In the genomic region with DNA sequence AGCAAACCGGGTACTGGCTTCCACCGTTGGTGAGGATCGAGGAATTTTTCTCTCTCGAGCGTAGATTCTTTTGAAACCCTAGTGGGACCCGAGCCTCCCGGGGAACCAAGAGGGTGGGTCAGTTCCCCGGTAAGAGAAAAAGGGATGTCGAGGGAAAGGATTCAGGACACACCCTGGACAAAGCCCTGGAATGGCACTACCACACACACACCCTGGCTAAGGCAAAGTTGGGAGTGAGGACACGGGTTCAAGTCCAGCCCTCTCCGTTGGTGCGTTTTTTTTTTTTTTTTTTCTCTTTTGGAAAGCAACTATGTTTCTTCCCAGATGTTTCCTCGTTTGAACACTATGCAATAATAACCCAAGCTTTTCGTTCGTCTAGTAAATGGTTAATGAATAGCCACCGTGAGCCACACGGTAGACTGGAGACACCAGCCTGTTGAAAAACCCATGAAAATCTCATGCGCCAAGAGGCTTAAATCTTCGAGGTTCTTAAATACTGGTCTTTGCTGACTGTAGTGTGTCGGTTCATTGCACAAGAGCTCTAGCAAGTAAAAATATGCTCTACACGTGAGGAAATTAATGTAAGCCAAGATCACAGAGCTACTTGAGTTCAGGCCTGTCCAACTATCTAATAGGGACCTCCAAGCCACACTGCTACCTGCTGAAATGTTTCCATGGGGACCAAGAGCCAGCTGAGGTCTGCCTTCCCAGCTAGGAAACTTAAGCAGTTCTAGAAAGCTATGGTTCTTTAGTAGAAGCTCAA, we compare ENCODE assay signal across 8 mouse cellular contexts. TPM values are rescaled to one million over a fixed set of nuclear protein-coding genes. Genes with fewer than 3 reads are reported as not detected.
A peak's percentile ranks its signal among the peaks of the same experiment; 100 is the strongest.
DNase-seq lines count a peak whose midpoint lies in the region; ATAC-seq and TF ChIP-seq lines count a peak whose summit lies in the region.

No protein-coding gene starts in this region.

- no peaks in the 10 kb centered on the region; the same call in 1 of the 2 replicates for H3K4me1 ChIP-seq in cerebellum, adult 2 months (ENCODE audit: control insufficient read depth, insufficient read depth, low read length)
- peaks cover 3% of the 10 kb centered on the region; the same call in 1 of the 2 replicates for H3K4me1 ChIP-seq in testis, adult 2 months (ENCODE audit: control insufficient read depth, insufficient read depth, low read length)
- H3K4me1 ChIP-seq in limb, embryonic 15.5 days, result peaks cover 22% of the 10 kb centered on the region

- DNase-seq in cerebellum, adult 2 months, result no peak
- no peak for DNase-seq in cerebellum, postnatal 14 days
- DNase-seq in testis, postnatal 10 days (ENCODE audit: low spot score), result no peak
- DNase-seq in thymus, postnatal 0 days (ENCODE audit: low spot score), result no peak
- DNase-seq in right cerebral cortex, postnatal 25 days, result no peak
- no peak for DNase-seq in left cerebral cortex, adult 8-10 months (ENCODE audit: low spot score in 2 of 2)

- peak overlapping the region; percentile 17 for H3K27ac ChIP-seq in cerebellum, adult 2 months (ENCODE audit: insufficient read depth, low read length)
- H3K27ac ChIP-seq in testis, adult 2 months (ENCODE audit: control insufficient read depth, insufficient read depth, low read depth, low read length), result peak overlapping the region; percentile 86
- H3K27ac ChIP-seq in limb, embryonic 15.5 days, result peak overlapping the region; percentile 97

- WGBS in cerebellum, adult 2 months, result 22% methylated on average over 21 of the region's 21 CpGs
- WGBS in limb, embryonic 15.5 days, result 16% methylated on average over 21 of the region's 21 CpGs

- no peaks in the 10 kb centered on the region for H3K9me3 ChIP-seq in limb, embryonic 15.5 days

- peak overlapping the region; percentile 85; the same call in 1 of the 2 replicates for H3K9ac ChIP-seq in limb, embryonic 15.5 days

- TF ChIP-seq CTCF in cerebellum, adult 2 months (IDR thresholded peaks at IDR 0.05; ENCODE audit: borderline replicate concordance, insufficient read depth, low read depth, low read length), result no peak
- TF ChIP-seq CTCF in testis, adult 2 months (IDR thresholded peaks at IDR 0.05; ENCODE audit: control insufficient read depth, insufficient read depth, insufficient replicate concordance, low read depth, low read length), result no peak

- H3K4me3 ChIP-seq in cerebellum, adult 2 months (replicated peaks; ENCODE audit: insufficient read depth, low read depth, low read length), result peak overlapping the region; percentile 88
- H3K4me3 ChIP-seq in testis, adult 2 months (ENCODE audit: control insufficient read depth, low read depth, low read length), result peak overlapping the region; percentile 93
- peak overlapping the region; percentile 78 for H3K4me3 ChIP-seq in limb, embryonic 15.5 days

- no peak for TF ChIP-seq POLR2A in cerebellum, adult 2 months (IDR thresholded peaks at IDR 0.05; ENCODE audit: borderline replicate concordance, insufficient read depth, low read length)
- TF ChIP-seq POLR2A in testis, adult 2 months (IDR thresholded peaks at IDR 0.05; ENCODE audit: control insufficient read depth, low read depth, low read length), result no peak

- peak overlapping the region; percentile 67 for H3K4me2 ChIP-seq in limb, embryonic 15.5 days

- no peaks in the 10 kb centered on the region; the same call in 1 of the 2 replicates for H3K36me3 ChIP-seq in testis, adult 2 months (ENCODE audit: control insufficient read depth, insufficient read depth, low read length)
- peaks cover 43% of the 10 kb centered on the region for H3K36me3 ChIP-seq in limb, embryonic 15.5 days

- no peaks in the 10 kb centered on the region for H3K27me3 ChIP-seq in cerebellum, adult 2 months (ENCODE audit: control insufficient read depth, insufficient read depth, low read length)
- no peaks in the 10 kb centered on the region for H3K27me3 ChIP-seq in testis, adult 2 months (ENCODE audit: control insufficient read depth, insufficient read depth, low read length)
- H3K27me3 ChIP-seq in limb, embryonic 15.5 days, result no peaks in the 10 kb centered on the region

- 0 out of 2 replicates have a peak, but pooled peaks have one; percentile 1 for ATAC-seq in limb, embryonic 15.5 days (ENCODE audit: insufficient number of reproducible peaks, low FRiP score, low TSS enrichment, low read depth)

RNA-seq across cellular contexts. Expression of a gene that starts 0.5 kb away (rescaled TPM):
- polyA plus RNA-seq in cerebellum, adult 2 months (2012; rRNA removed), result 12.4 and 14.2 TPM in 2 replicates
- polyA plus RNA-seq in testis, adult 2 months (2012; rRNA removed), result 33.1 and 34.0 TPM in 2 replicates
- polyA plus RNA-seq in limb, embryonic 15.5 days (2015; fragmentation: Nextera tagmentation; extraction: Ambion mirVana), result 41.0 and 44.5 TPM in 2 replicates
- 34.1 and 35.8 TPM in 2 replicates for polyA plus RNA-seq in thymus, postnatal 0 days (2015; fragmentation: Nextera tagmentation; extraction: Ambion mirVana)
- total RNA-seq in left cerebral cortex, adult 8-10 months (2022), result 10 to 100 TPM; 11.4 to 13.8 (median 12.2) TPM

RNA-seq across cellular contexts. Expression of a gene that starts 0.9 kb away (rescaled TPM):
- 11.0 and 11.6 TPM in 2 replicates for polyA plus RNA-seq in cerebellum, adult 2 months (2012; rRNA removed)
- polyA plus RNA-seq in testis, adult 2 months (2012; rRNA removed), result 3.9 and 4.0 TPM in 2 replicates
- polyA plus RNA-seq in limb, embryonic 15.5 days (2015; fragmentation: Nextera tagmentation; extraction: Ambion mirVana), result 8.7 and 9.0 TPM in 2 replicates
- polyA plus RNA-seq in thymus, postnatal 0 days (2015; fragmentation: Nextera tagmentation; extraction: Ambion mirVana), result 6.6 and 6.7 TPM in 2 replicates
- 10 to 100 TPM; 14.7 to 16.3 (median 15.3) TPM for total RNA-seq in left cerebral cortex, adult 8-10 months (2022)

RNA-seq across cellular contexts. Expression of a gene that starts 19.4 kb away (rescaled TPM):
- 10.6 and 12.1 TPM in 2 replicates for polyA plus RNA-seq in cerebellum, adult 2 months (2012; rRNA removed)
- 0.23 and 0.30 TPM in 2 replicates for polyA plus RNA-seq in testis, adult 2 months (2012; rRNA removed)
- 7.8 and 8.1 TPM in 2 replicates for polyA plus RNA-seq in limb, embryonic 15.5 days (2015; fragmentation: Nextera tagmentation; extraction: Ambion mirVana)
- 4.0 and 4.5 TPM in 2 replicates for polyA plus RNA-seq in thymus, postnatal 0 days (2015; fragmentation: Nextera tagmentation; extraction: Ambion mirVana)
- total RNA-seq in left cerebral cortex, adult 8-10 months (2022), result 10 to 100 TPM; 16.0 to 17.9 (median 16.8) TPM

RNA-seq across cellular contexts. Expression of a gene that starts 22.3 kb away (rescaled TPM):
- 0.18 and 0.89 TPM in 2 replicates for polyA plus RNA-seq in cerebellum, adult 2 months (2012; rRNA removed)
- polyA plus RNA-seq in testis, adult 2 months (2012; rRNA removed), result 290 and 313 TPM in 2 replicates
- 0.74 TPM in 1 of 2 replicates, not detected in the other for polyA plus RNA-seq in limb, embryonic 15.5 days (2015; fragmentation: Nextera tagmentation; extraction: Ambion mirVana)
- polyA plus RNA-seq in thymus, postnatal 0 days (2015; fragmentation: Nextera tagmentation; extraction: Ambion mirVana), result 2.7 and 2.8 TPM in 2 replicates
- not detected for total RNA-seq in left cerebral cortex, adult 8-10 months (2022)

RNA-seq across cellular contexts. Expression of a gene that starts 26.2 kb away (rescaled TPM):
- 0.41 and 0.54 TPM in 2 replicates for polyA plus RNA-seq in cerebellum, adult 2 months (2012; rRNA removed)
- polyA plus RNA-seq in testis, adult 2 months (2012; rRNA removed), result 6.2 and 6.9 TPM in 2 replicates
- 0.47 and 0.87 TPM in 2 replicates for polyA plus RNA-seq in limb, embryonic 15.5 days (2015; fragmentation: Nextera tagmentation; extraction: Ambion mirVana)
- polyA plus RNA-seq in thymus, postnatal 0 days (2015; fragmentation: Nextera tagmentation; extraction: Ambion mirVana), result 0.67 and 1.2 TPM in 2 replicates
- under 1 TPM; 0.25 to 0.53 (median 0.49) TPM for total RNA-seq in left cerebral cortex, adult 8-10 months (2022)

Comparison
In these comparisons a context has a peak if more than half of its experiments do, and no peak if none do; other contexts are left out.
1. H3K27ac ChIP-seq: peak in every context shown above with its lines; median percentile 97 in limb, embryonic 15.5 days; 86 in testis, adult 2 months; 17 in cerebellum, adult 2 months.